Mouse (Mus musculus): ENCODE results near the gene Smim14.

Gene Smim14

DNA sequence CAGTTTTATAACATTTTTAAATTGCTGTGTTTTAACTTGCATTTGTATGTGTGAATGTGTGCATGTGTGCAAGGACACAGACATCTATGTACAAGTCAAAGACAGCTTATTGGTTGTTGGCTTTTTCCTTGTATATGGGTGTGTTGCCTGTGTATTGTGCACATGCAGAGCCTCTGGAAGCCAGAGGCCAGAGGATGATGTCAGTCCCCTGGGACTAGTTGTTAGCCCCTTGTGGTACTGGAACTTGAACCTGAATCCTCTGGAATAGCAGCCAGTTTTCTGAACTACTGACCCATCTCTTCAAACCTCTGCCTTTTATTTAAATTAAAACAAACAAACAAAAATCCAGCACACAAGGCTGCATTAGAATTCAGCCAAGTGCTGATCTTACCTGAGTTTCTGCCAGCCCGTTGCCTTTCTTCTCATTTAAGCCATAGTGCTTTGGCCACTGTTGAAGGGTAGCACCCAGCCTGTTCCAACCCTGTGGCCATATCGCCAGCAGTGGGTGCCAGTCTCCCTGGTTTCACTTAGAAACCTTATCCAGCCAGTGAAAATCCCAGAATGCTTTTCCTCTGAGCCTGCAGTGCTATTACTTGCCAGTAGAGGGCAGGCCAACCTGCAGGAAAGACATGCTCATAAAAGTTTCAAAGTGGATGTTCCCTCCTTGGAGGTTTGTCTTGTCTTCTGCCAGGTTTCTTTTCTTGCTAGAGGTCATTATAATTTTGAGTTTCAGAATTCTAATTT lies 135.6 kb downstream of the Smim14 start:
- Histone ChIP-seq H3K4me3 (replicated peaks; ENCODE audit: low read length) (no peak overlapping the region), H3K27me3 (ENCODE audit: insufficient read depth, low read length) (no peaks in the 10 kb centered on the region), H3K4me1 (replicated peaks; ENCODE audit: low read depth, low read length) (peaks cover 12% of the 10 kb centered on the region), H3K9me3 (ENCODE audit: low read length) (no peaks in the 10 kb centered on the region), H3K36me3 (ENCODE audit: insufficient read depth, low read length) (peaks cover 85% of the 10 kb centered on the region)
- no peak for TF ChIP-seq NANOG (IDR thresholded peaks at IDR 0.05; ENCODE audit: borderline replicate concordance, low read length)
- TF ChIP-seq CTCF (conservative IDR thresholded peaks at IDR 0.05; ENCODE audit: low read length): peak; percentile 99

Measured in E14TG2a.4 (cell line).